Mouse (Mus musculus): Measurements from ENCODE around the gene Hipk1. TPM values are rescaled to one million over a fixed set of nuclear protein-coding genes. Genes with fewer than 3 reads are reported as not detected.

The Hipk1 gene
- total RNA-seq, 2 experiments from 2014 or later: 87.7 to 124 TPM

- DNase-seq: no peak
These were observed 46.2 kb downstream of the Hipk1 start for GRCm38 (mm10) chr3:103745001-103745770.

- DNase-seq: no peak
These were observed 48.2 kb downstream of the Hipk1 start for GRCm38 (mm10) chr3:103743208-103743607.

GRCm38 (mm10) chr3:103740342-103740741 lies 51.0 kb downstream of the Hipk1 start:
- DNase-seq: no peak

GRCm38 (mm10) chr3:103739329-103739728 lies 52.0 kb downstream of the Hipk1 start, which contains the start of gene Gm10964:
Gene Gm10964 (plus strand): TSS chr3:103739366.
- no peak for DNase-seq

GRCm38 (mm10) chr3:103737778-103738571 lies 53.4 kb downstream of the Hipk1 start, which contains the start of gene Olfml3:
Gene Olfml3 (minus strand): TSS chr3:103738001.
- peak; percentile 88 to 97 for DNase-seq

- DNase-seq: peak; percentile 74 to 80
These were observed 54.2 kb downstream of the Hipk1 start for GRCm38 (mm10) chr3:103737061-103737754.

GRCm38 (mm10) chr3:103735776-103736600 lies 55.4 kb downstream of the Hipk1 start:
- no peak for DNase-seq

GRCm38 (mm10) chr3:103734696-103735519 lies 56.5 kb downstream of the Hipk1 start:
- DNase-seq: peak; percentile 66 to 76

GRCm38 (mm10) chr3:103733799-103734695 lies 57.3 kb downstream of the Hipk1 start:
- peak in 1 of 2 experiments; percentile 28 for DNase-seq

- DNase-seq: no peak
These were observed 58.2 kb downstream of the Hipk1 start for GRCm38 (mm10) chr3:103733176-103733575.

- no peak for DNase-seq
These were observed 59.2 kb downstream of the Hipk1 start for GRCm38 (mm10) chr3:103732116-103732515.

- no peak for DNase-seq
These were observed 61.5 kb downstream of the Hipk1 start for GRCm38 (mm10) chr3:103729850-103730249.

GRCm38 (mm10) chr3:103727813-103728326 lies 63.5 kb downstream of the Hipk1 start:
- DNase-seq: no peak

GRCm38 (mm10) chr3:103726642-103727041 lies 64.7 kb downstream of the Hipk1 start:
- DNase-seq: no peak

- DNase-seq: no peak
These were observed 67.2 kb downstream of the Hipk1 start for GRCm38 (mm10) chr3:103724137-103724536.

GRCm38 (mm10) chr3:103718728-103719127 lies 72.6 kb downstream of the Hipk1 start:
- DNase-seq: no peak

- DNase-seq: peak; percentile 38 to 51
These were observed 74.3 kb downstream of the Hipk1 start for GRCm38 (mm10) chr3:103716774-103717760.

All from heart, adult 18-20 months (tissue).